Mouse (Mus musculus): ENCODE measurements around the gene 8030411F24Rik. TPM values are rescaled to one million over a fixed set of nuclear protein-coding genes. Genes with fewer than 3 reads are reported as not detected.

8030411F24Rik gene
- total RNA-seq, 2 experiments from 2014 or later = not detected

Other genes starting within 250 kb of the 8030411F24Rik start
- gene Nxt1, start 109.4 kb upstream of the 8030411F24Rik start, total RNA-seq (2015; ENCODE audit: low replicate concordance) = 10.7 and 19.6 TPM in 2 replicates
- 9.6 and 23.8 TPM in 2 replicates for gene Nxt1, start 109.4 kb upstream of the 8030411F24Rik start, total RNA-seq (2017; ENCODE audit: low replicate concordance)
- 3.1 and 5.6 TPM in 2 replicates for gene Gzf1, start 101.0 kb upstream of the 8030411F24Rik start, total RNA-seq (2015; ENCODE audit: low replicate concordance)
- gene Gzf1, start 101.0 kb upstream of the 8030411F24Rik start, total RNA-seq (2017; ENCODE audit: low replicate concordance) = 4.5 and 5.3 TPM in 2 replicates
- gene Napb, start 49.5 kb upstream of the 8030411F24Rik start, total RNA-seq (2015; ENCODE audit: low replicate concordance) = not detected in 2 replicates
- 0.28 TPM in 1 of 2 replicates, not detected in the other for gene Napb, start 49.5 kb upstream of the 8030411F24Rik start, total RNA-seq (2017; ENCODE audit: low replicate concordance)
- not detected in 2 replicates for gene Cstl1, start 31.7 kb upstream of the 8030411F24Rik start, total RNA-seq (2015; ENCODE audit: low replicate concordance)
- gene Cstl1, start 31.7 kb upstream of the 8030411F24Rik start, total RNA-seq (2017; ENCODE audit: low replicate concordance) = not detected in 2 replicates
- not detected in 2 replicates for gene Cst11, start 10.5 kb upstream of the 8030411F24Rik start, total RNA-seq (2015; ENCODE audit: low replicate concordance)
- not detected in 2 replicates for gene Cst11, start 10.5 kb upstream of the 8030411F24Rik start, total RNA-seq (2017; ENCODE audit: low replicate concordance)
- gene Cst12, start 7.4 kb downstream of the 8030411F24Rik start, total RNA-seq (2015; ENCODE audit: low replicate concordance) = not detected in 2 replicates
- gene Cst12, start 7.4 kb downstream of the 8030411F24Rik start, total RNA-seq (2017; ENCODE audit: low replicate concordance) = not detected in 2 replicates
- gene Cst8, start 16.8 kb downstream of the 8030411F24Rik start, total RNA-seq (2015; ENCODE audit: low replicate concordance) = not detected in 2 replicates
- not detected in 2 replicates for gene Cst8, start 16.8 kb downstream of the 8030411F24Rik start, total RNA-seq (2017; ENCODE audit: low replicate concordance)
- gene Cst13, start 38.1 kb downstream of the 8030411F24Rik start, total RNA-seq (2015; ENCODE audit: low replicate concordance) = not detected in 2 replicates
- gene Cst13, start 38.1 kb downstream of the 8030411F24Rik start, total RNA-seq (2017; ENCODE audit: low replicate concordance) = not detected in 2 replicates
- not detected in 2 replicates for gene Cst9, start 53.1 kb downstream of the 8030411F24Rik start, total RNA-seq (2015; ENCODE audit: low replicate concordance)
- not detected in 2 replicates for gene Cst9, start 53.1 kb downstream of the 8030411F24Rik start, total RNA-seq (2017; ENCODE audit: low replicate concordance)
- not detected in 2 replicates for gene 9230104L09Rik, start 83.0 kb downstream of the 8030411F24Rik start, total RNA-seq (2015; ENCODE audit: low replicate concordance)
- gene 9230104L09Rik, start 83.0 kb downstream of the 8030411F24Rik start, total RNA-seq (2017; ENCODE audit: low replicate concordance) = not detected in 2 replicates
- gene Cst3, start 93.7 kb downstream of the 8030411F24Rik start, total RNA-seq (2015; ENCODE audit: low replicate concordance) = 123 and 150 TPM in 2 replicates
- gene Cst3, start 93.7 kb downstream of the 8030411F24Rik start, total RNA-seq (2017; ENCODE audit: low replicate concordance) = 60.1 and 103 TPM in 2 replicates
- not detected in 2 replicates for gene Gm1330, start 221.2 kb downstream of the 8030411F24Rik start, total RNA-seq (2015; ENCODE audit: low replicate concordance)
- gene Gm1330, start 221.2 kb downstream of the 8030411F24Rik start, total RNA-seq (2017; ENCODE audit: low replicate concordance) = not detected in 2 replicates
- not detected in 2 replicates for gene Gm10750, start 235.2 kb downstream of the 8030411F24Rik start, total RNA-seq (2015; ENCODE audit: low replicate concordance)
- not detected in 2 replicates for gene Gm10750, start 235.2 kb downstream of the 8030411F24Rik start, total RNA-seq (2017; ENCODE audit: low replicate concordance)